ENCODE assay signal across 7 mouse cellular contexts in genomic region chr10:18528475-18528874, GRCm38 (mm10). TPM values are rescaled to one million over a fixed set of nuclear protein-coding genes. Genes with fewer than 3 reads are reported as not detected.
A peak's percentile ranks its signal among the peaks of the same experiment; 100 is the strongest.
DNase-seq lines count a peak whose midpoint lies in the region; ATAC-seq and TF ChIP-seq lines count a peak whose summit lies in the region.

No protein-coding gene starts in this region.

- TF ChIP-seq CTCF in intestine, postnatal 0 days (IDR thresholded peaks at IDR 0.05; ENCODE audit: low read depth) = peak; percentile 84
- TF ChIP-seq CTCF in thymus, adult 2 months (IDR thresholded peaks at IDR 0.05; ENCODE audit: borderline replicate concordance, control insufficient read depth, extremely low read depth, insufficient read depth, low read length, poor library complexity) = no peak

- ATAC-seq in intestine, postnatal 0 days = no peak
- no peak for ATAC-seq in intestine, embryonic 15.5 days

- no peaks in the 10 kb centered on the region for H3K9me3 ChIP-seq in intestine, postnatal 0 days (ENCODE audit: control insufficient read depth)
- no peaks in the 10 kb centered on the region for H3K9me3 ChIP-seq in intestine, embryonic 15.5 days

- peak; percentile 56 for DNase-seq in thymus, adult 2 months
- no peak for DNase-seq in thymus, postnatal 36 days
- DNase-seq in cerebellum, adult 9-10 months = peak; percentile 81
- peak; percentile 50 for DNase-seq in mesoderm, embryonic 11.5 days (ENCODE audit: low read depth, low spot score)
- no peak for DNase-seq in urinary bladder, postnatal 4 days (ENCODE audit: low spot score in 2 of 2)

- no peaks in the 10 kb centered on the region for H3K27me3 ChIP-seq in intestine, postnatal 0 days (replicated peaks; ENCODE audit: control insufficient read depth, insufficient read depth, low read length)
- no peaks in the 10 kb centered on the region for H3K27me3 ChIP-seq in intestine, embryonic 15.5 days (replicated peaks)
- no peaks in the 10 kb centered on the region for H3K27me3 ChIP-seq in thymus, adult 2 months (ENCODE audit: control insufficient read depth, insufficient read depth, low read length)

- no peak overlapping the region for H3K4me2 ChIP-seq in intestine, postnatal 0 days (replicated peaks; ENCODE audit: low read depth)
- no peak overlapping the region for H3K4me2 ChIP-seq in intestine, embryonic 15.5 days (replicated peaks)

- 53% methylated on average over 5 of the region's 5 CpGs for WGBS in intestine, postnatal 0 days
- 49% methylated on average over 5 of the region's 5 CpGs for WGBS in intestine, embryonic 15.5 days
- 48% methylated on average over 5 of the region's 5 CpGs for WGBS in thymus, adult 2 months

- H3K9ac ChIP-seq in intestine, postnatal 0 days (ENCODE audit: low read depth, low read length) = no peak overlapping the region
- no peak overlapping the region for H3K9ac ChIP-seq in intestine, embryonic 15.5 days

- no peaks in the 10 kb centered on the region for H3K4me1 ChIP-seq in intestine, postnatal 0 days (replicated peaks; ENCODE audit: control insufficient read depth, insufficient read depth, low read length)
- 0 out of 2 replicates have a peak, but pooled peaks cover 7% of the 10 kb centered on the region for H3K4me1 ChIP-seq in intestine, embryonic 15.5 days (replicated peaks)
- H3K4me1 ChIP-seq in thymus, adult 2 months (replicated peaks; ENCODE audit: control insufficient read depth, insufficient read depth, low read length) = peaks cover 10% of the 10 kb centered on the region

- no peak overlapping the region for H3K4me3 ChIP-seq in intestine, postnatal 0 days (ENCODE audit: low read depth, low read length)
- no peak overlapping the region for H3K4me3 ChIP-seq in intestine, embryonic 15.5 days (replicated peaks)
- H3K4me3 ChIP-seq in thymus, adult 2 months (ENCODE audit: control insufficient read depth, insufficient read depth, low read length) = peak overlapping the region; percentile 4; the same call in 1 of the 2 replicates

- no peak overlapping the region for H3K27ac ChIP-seq in intestine, postnatal 0 days (ENCODE audit: low read depth, low read length)
- H3K27ac ChIP-seq in intestine, embryonic 15.5 days = no peak overlapping the region
- peak overlapping the region; percentile 46 for H3K27ac ChIP-seq in thymus, adult 2 months (ENCODE audit: control insufficient read depth, insufficient read depth, low read length)

- TF ChIP-seq POLR2A in thymus, adult 2 months (IDR thresholded peaks at IDR 0.05; ENCODE audit: control insufficient read depth, extremely low read depth, insufficient read depth, low read length, poor library complexity) = no peak

- H3K36me3 ChIP-seq in intestine, postnatal 0 days (ENCODE audit: control insufficient read depth, insufficient read depth) = peaks cover 57% of the 10 kb centered on the region
- H3K36me3 ChIP-seq in intestine, embryonic 15.5 days = peaks cover 17% of the 10 kb centered on the region
- peaks cover 20% of the 10 kb centered on the region for H3K36me3 ChIP-seq in thymus, adult 2 months (ENCODE audit: control insufficient read depth, insufficient read depth, low read length)

RNA-seq across cellular contexts. Expression of gene Hebp2, which starts 17.4 kb away (rescaled TPM):
- polyA plus RNA-seq in intestine, postnatal 0 days (2015; fragmentation: Nextera tagmentation; extraction: Ambion mirVana) = 3.6 and 4.0 TPM in 2 replicates
- 7.4 and 9.0 TPM in 2 replicates for polyA plus RNA-seq in intestine, embryonic 15.5 days (2015; fragmentation: Nextera tagmentation; extraction: Ambion mirVana)
- polyA plus RNA-seq in thymus, adult 2 months (2012; rRNA removed) = 0.46 and 0.66 TPM in 2 replicates

Comparison
In these comparisons a context has a peak if more than half of its experiments do, and no peak if none do; other contexts are left out.
1. DNase-seq: peak in thymus, adult 2 months (single experiment), cerebellum, adult 9-10 months (single experiment) and mesoderm, embryonic 11.5 days (single experiment); none in thymus, postnatal 36 days (0 of 2) and urinary bladder, postnatal 4 days (0 of 2).